Mouse (Mus musculus) CH12F3 (cell line): ENCODE data around the gene Smg9.
"Not testable (repeated sequence)": the region's sequence is repeated elsewhere in the genome, so short reads cannot be mapped to it uniquely, and the experiment has no call there.

Experiments used
- in situ Hi-C: fragments of 300-500 bp; cut with MboI; formaldehyde crosslinking; loops from 2 replicates; pipeline ENCODE4 v1.14.3; 2020; ENCODE audit warnings: low sequenced_read_pairs

Smg9 gene

DNA sequence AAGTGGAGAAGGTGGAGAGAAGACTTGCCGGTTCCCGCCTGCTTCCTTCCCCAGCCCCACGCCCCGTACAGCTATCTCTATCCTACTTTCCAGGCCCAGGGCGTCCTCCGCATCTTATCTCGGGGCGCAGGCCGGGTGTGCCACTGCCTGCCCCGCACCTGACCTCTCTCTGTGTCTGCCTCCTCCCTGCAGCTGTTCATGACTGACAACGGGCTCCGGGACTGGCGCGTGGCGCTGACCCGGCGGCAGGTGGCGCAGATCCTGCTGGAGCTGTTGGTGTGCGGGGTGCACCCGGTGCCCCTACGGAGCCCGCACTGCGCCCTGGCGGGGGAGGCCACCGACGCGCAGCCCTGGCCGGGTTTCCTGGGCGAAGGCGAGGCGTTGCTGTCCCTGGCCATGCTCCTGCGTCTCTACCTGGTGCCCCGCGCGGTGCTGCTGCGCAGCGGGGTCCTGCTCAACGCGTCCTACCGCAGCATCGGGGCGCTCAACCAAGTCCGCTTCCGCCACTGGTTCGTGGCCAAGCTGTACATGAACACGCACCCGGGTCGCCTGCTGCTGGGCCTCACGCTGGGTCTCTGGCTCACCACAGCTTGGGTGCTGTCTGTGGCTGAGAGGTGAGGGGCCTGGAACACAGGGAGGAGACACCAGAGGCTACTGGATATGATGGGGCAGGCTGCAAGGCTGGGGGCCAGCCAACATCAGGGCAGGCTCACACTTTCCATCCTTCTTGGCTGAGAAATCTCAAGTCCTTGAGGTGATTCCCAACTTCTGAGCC lies 22.1 kb upstream of the Smg9 start:
- in situ Hi-C loops, result no loop called here

DNA sequence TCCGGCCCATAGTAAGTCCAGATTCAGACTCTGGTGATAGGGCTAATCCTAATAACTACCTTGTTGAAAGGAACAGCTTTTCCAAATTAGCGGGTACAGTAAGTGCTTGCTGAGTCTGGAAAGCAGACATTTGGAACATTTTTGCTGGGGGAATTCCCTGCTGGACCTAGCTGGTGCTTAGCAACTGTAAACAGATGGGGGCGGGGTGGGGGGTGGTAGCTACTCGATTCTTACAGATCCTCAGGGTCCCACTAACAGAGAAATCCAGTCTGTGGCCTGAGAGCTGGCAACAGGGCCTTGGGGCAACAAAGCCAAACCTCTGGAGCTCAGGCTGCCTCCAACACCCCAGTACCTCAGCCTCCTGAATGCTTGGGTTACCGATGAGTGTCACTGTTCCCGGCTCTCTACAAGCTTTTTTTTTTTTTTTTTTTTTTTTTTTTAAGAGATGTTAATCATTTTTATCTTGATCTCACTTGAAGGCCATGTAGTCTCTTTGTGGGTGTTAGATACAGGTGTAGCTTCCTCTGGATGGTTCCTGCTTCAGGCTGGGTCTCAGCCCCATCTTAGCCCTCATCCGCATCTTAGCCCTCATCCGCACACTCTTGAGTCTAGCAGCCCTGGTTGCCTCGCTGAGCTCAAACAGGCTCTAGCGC lies 21.2 kb upstream of the Smg9 start:
- in situ Hi-C loops, result no loop called here

DNA sequence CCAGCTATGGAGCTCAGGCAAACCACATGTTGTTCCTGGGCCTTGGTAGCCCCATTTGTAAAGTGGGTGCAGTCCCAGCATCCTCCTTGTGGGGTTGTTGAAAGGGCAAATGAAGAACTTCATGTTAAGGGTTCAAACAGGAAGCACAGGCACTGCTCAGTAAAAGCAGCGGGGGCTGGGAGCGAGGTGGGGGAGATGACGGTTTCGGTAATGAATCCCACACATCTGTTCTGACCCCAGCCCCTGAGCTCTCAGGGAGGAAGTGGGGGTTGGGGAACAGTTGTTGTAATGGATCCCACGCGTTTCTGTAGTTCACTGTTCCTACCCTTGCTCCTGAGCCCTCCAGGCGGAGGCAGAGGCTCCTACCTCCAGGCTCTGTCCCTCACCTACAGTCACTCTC lies 19.5 kb upstream of the Smg9 start:
- in situ Hi-C loops, result no loop called here

DNA sequence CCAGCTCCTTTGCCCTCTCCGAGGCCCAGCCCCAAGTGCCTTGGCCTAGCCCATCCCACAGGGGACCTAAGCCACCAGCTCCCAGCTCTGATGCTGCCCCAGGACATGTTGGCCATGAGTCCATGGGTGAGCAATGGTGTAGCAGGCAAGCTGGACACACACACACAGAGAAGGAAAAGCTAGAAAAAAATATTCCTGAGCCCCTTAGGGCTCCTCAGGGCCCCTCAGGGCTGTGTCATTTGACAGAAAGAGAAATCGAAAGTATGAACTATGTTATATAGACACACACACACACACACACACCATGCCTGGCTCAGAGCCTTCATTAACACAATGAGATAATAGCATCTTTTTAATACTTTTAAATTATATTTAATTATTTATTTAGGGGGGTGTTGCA lies 19.0 kb upstream of the Smg9 start:
- in situ Hi-C loops, result no loop called here

DNA sequence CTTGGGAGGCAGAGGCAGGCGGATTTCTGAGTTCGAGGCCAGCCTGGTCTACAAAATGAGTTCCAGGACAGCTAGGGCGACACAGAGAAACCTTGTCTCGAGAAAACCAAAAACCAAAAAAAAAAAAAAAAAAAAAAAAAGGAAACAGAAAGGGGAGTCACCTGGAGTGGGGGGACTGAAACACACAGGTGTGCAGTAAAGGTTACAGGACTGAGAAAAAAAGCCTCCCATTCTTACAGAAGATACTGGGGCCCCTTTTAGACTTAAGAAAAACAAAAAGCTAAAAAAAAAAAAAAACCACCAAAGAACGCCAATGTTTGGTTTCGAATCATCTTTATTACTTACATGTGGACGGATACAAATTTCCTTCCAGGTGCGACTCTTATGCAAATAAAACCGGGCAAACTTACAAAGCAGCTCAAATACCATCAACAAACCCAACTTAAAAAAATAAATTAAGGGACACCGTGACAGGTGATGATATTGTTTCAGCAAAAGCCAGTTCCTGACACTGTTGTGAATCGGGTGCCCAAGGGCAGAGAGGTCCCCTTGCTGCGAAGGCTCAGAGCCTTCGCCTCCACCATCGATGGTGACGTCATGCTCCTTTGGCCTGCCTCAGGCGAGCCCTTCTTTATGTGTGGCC lies 16.6 kb upstream of the Smg9 start:
- in situ Hi-C loops, result no loop called here

DNA sequence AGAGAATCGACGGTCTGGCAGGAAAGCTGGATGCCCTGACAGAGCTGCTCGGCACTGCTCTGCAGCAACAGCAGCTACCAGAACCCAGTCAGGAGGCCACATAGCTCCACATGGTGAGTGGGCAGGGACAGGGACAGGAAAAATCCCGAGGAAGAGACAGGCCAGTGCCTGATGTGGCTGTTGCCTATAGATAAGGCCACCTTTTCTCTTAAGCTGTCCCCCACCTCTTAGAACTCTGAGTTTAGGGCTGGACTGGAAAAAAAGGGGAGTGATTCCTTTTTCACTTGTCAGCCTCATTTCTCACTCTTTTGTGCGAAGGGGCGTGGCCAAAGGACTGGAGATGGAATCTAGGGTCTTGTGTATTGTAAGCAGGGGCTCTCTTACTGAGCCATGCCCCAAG lies 15.3 kb upstream of the Smg9 start:
- in situ Hi-C loops, result no loop called here

DNA sequence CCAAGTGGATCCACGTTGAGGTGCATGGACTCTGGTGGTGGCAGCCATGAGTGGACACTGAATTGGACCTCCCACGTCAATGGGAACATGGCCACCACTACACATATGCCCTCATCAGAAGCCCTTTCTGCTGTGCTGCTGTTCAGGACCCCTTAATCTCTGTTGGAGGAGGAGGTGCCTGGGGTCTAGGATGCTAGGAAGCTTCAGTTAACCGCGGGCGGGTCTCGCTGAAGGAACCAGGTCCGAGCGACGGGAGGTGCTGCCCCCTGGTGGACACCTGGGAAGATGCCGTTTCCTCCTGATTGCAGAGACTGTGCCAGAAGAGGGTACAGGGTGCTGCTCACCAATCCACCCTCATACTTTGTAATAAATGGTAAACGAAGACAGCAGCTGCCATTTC lies 14.6 kb upstream of the Smg9 start:
- in situ Hi-C loops, result no loop called here

DNA sequence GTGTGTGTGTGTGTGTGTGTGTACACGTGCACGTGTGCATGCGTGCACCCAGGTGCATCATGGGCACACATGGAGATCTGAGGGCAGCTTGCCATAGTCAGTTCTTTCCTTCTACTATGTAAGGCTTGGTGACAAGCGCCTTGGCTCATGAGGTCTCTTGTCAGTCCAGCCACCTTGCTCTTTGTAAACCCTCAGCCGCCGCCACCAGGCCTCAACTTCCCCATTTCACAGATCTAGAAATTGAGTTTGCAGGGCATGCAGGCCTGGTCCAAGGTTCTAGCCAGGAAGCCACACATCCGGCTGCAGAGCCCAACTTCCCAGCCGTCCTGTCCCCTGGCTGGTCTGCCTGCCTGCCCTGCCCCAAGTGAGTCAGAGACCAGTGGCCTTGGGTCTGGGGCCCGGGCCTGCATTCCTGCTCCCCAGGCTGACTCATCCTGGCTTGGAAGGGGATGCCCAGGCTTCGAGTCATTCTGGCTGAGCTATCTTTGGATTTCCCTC lies 12.3 kb upstream of the Smg9 start:
- in situ Hi-C loops, result no loop called here

DNA sequence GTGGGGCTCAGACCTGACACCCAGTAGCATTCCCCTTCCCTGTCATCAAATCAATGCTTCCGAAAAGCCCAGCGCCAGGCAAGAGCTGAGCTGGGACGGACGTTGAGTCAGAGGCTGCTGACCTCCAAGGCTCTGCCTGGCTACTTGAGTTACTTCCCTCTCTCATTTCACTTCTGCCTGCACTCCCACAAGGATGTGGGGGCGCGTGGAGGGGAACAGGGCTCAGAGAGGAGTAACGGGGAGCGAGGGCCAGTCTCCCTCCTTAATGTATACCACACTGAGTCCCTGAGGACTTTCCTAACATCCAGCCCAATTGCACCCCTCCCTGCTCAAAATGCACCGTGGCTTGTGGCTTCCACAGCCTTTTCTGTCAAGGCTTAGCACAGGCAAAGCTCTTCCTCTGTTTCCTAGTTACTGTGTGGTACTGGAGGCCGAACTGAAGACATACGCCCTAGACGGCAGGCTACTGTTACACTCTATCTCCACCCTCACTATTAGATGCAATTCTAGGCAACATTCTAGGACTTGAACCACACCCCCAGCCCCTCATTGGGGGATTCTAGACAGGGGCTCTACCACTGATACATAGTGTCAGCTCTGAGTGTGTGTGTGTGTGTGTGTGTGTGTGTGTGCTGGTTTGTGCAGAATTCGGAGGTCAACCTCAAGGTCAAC lies 9.8 kb upstream of the Smg9 start:
- in situ Hi-C loops, result no loop called here

DNA sequence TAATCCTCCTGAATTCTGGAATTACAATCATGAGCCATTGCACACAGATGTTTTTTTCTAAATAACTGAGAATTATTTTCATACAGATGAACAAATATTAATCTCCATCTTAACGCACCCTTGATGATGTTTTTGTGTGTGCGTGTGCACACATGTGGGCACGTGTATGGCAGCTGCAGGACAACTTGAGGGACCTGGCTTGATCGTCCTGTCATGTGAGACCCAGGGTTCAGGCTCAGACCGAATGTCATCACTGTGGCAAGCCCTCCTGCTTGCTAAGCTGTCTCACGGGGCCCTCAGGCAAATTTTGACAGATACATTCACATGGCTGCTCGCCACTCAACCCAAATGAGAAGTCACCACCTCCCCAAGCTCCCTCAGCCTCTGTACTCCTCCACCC lies 8.9 kb upstream of the Smg9 start:
- in situ Hi-C loops, result no loop called here

DNA sequence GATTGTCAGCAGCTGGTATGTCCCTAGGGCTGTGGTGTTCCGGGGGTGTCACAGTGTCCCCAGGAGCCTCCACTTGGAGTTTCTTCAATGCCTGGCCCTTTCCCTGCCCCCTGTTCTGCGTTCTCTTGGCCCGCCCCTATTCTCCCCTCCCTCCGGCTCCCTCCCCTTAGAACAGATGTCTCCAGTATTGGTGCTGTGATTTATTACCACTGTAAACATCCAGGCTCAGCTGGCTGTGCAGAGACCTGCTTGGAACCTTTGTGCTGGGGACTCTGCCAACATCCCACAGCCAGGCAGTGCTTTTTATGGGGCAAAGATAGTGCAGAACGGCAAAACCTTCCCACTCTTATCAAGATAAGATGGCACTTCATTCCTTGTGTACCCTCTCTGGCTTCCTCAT lies 8.3 kb upstream of the Smg9 start:
- in situ Hi-C loops, result no loop called here

DNA sequence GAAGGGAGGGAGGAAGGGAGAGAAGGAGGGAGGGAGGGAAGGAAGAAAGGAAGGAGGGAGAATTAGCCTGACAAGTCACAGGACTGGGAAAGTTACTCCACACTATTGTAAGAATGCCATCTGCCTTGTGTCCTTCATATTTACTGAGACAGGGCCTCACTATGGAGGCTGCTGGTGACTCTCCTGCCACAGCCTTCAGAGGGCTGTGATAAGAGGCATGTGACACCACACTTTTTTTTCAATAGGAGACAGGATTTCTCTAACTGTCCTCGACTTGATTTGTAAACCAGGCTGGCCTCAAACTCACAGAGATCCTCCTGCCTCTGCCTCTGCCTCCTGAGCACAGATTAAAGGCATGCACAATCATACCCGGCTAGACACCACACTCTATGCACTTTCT lies 7.7 kb upstream of the Smg9 start:
- in situ Hi-C loops, result no loop called here

DNA sequence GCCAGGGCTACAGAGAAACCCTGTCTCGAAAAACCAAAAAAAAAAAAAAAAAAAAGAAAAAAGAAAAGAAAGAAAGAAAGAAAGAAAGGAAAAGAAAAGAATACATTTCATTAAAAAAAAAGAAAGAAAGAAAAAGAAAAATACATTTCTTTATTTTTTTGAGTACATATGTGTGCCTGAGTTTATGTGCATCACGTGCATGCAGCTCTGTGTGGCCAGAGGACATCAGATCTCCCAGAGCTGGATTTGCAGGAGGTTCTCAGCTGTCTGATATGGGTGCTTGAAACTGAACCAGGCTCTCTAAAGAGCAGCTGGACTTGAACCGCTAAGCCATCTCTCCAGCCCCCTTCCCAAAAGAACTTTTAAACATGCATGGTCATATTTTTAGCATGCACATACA lies 5.4 kb upstream of the Smg9 start:
- in situ Hi-C loops, result no loop called here

DNA sequence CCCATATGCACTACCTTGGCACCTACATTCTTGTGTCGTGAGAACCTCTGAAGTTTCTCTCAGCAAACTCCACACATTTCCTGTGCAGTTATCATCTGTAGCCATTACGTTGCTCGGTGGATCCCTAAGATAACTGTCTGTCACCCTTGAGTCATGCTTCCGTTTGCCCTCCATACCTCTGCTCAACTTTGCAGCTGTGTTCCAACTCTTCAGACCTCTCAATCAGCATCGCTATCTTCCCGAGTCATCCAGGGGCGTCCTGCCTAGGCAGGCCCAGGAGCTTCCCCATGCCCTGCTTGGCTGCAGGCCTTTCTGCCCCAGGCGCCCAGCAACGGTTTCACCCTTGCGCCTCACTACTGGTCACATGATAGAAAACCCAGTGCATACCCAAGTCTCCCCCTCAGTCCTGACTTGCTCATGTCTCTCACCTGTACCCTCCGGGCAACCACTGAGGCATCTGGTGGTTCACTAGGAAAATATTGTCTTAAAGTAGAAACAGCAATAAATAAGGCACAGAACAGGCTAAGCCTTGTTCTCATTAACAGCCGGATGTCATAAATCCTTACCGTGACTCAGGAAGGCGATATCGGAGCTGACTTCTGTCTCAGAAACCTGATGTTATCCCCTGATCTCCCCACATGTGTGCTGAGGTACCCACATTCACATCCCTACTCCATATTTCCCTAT lies 4.8 kb upstream of the Smg9 start:
- in situ Hi-C loops, result no loop called here

DNA sequence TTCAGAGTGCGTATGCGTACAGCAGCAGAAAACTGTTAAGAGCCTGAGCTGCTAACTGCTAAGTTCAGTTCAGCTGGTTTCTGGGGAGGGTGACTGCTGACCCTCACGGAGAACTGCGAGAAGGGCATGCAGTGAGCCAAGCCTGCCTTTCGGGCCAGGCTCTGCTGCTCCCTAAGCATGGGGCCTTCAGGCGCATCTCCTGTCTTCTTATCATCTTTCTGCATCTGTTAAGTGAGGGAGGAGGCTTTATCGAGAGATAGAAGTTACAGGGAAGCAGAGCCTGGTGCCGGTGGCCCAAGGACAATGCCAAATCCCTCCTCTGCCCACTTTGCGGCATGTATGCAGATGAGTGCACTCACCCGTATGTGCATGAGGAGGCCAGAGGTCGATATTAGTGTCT lies 2.6 kb upstream of the Smg9 start:
- in situ Hi-C loops, result no loop called here

DNA sequence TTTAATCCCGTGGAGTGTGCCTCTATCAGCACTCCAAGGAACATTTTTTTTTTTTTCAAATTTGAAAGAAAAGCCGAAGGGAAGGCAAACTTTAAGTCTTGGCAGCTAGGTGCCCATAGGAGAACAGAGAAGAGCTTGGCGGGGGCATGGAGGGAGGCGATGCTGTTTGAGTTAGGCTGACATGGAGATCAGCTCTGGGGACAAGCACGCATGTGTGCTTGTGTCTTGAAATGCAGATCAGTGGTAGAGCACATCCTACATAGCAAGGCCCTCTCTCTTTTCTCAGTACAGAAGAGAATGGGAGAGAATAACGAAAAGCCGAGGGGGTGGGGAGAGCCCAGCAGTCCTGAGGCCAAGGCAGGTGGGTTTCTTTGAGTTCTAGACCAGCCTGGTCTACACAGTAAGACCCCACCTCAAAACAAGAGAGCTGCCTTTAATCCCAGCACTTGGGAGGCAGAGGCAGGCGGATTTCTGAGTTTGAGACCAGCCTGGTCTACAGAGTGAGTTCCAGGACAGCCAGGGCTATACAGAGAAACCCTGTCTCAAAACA lies 980 bp upstream of the Smg9 start:
- in situ Hi-C loops, result no loop called here

DNA sequence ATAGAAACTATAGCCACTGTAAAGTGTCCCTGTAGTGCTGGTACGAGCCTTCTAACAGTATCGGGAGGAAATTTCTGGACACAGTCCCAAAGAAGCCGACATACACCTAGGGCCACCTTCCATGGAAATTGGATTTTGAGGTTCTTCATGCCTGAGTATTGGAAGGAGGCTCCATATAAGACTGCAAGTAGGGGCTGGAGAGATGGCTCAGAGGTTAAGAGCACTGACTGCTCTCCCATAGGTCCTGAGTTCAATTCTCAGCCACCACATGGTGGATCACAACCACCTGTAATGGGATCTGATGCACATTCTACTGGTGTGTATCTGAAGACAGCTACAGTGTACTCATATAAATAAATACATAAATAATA lies 648 bp downstream of the Smg9 start:
- in situ Hi-C loops, result no loop called here

DNA sequence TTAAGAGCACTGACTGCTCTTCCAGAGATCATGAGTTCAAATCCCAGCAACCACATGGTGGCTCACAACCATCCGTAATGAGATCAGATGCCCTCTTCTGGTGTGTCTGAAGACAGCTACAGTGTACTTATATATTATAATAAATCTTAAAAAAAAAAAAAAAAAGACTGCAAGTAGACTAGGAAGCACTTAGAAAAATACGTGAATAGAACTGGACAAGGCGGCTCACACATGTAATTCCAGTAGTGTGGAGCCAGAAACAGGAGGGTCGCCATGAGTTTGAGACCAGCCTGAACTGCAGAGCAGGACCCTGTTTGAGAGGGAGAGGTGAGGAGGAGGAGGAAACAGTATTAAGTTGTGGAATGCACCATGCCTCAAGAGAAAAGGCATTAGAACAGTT lies 1.1 kb downstream of the Smg9 start:
- in situ Hi-C loops, result not testable (repeated sequence)

DNA sequence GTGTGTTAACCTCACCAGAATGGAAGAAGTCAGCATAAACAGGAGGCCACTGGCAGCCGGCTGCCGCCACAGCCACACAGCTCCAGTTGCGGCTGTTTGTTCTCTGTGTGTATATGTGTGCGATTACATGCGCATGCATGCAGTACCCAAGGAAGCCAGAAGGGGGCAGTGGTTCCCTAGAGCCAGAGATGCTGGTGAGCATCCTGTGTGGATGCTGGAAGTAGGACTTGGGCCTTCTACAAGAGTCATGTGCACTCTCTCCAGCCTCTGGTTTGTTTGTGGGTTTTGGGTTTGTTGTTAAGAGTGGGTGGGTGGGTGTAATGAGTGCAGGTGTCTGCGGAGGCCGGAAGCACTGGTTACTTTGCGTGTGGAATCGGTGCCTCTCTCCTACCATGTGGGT lies 3.4 kb downstream of the Smg9 start:
- in situ Hi-C loops, result no loop called here

DNA sequence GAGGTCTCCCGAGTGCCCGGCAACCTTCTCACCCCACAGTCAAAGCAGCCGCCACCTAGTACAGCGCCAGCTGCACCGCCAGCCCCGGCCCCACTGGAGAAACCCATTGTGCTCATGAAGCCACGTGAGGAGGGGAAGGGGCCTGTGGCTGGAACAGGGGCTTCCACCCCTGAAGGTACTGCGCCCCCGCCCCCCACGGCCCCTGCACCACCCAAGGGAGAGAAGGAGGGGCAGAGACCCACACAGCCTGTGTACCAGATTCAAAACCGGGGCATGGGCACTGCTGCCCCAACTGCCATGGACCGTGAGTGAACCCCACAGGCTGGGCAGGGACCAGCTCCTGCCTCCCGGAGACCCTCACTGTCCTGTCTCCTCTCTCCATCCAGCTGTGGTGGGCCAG lies 6.2 kb downstream of the Smg9 start:
- in situ Hi-C loops, result no loop called here
